Mouse (Mus musculus): ENCODE results near the gene Mr1. TPM values are rescaled to one million over a fixed set of nuclear protein-coding genes. Genes with fewer than 3 reads are reported as not detected.

Mr1 gene
- polyA plus RNA-seq, 1 experiment from 2014 or later, result 1.1 TPM

- Histone ChIP-seq H3K4me3 (replicated peaks; ENCODE audit: low read depth, low read length) (no peak overlapping the region), H3K9ac (replicated peaks; ENCODE audit: low read length) (no peak overlapping the region), H3K27me3 (ENCODE audit: control insufficient read depth, insufficient read depth, low read length) (no peaks in the 10 kb centered on the region), H3K4me1 (ENCODE audit: control insufficient read depth, insufficient read depth, low read length) (peaks cover 50% of the 10 kb centered on the region), H3K27ac (replicated peaks; ENCODE audit: low read depth, low read length) (peak overlapping the region; percentile 60), H3K9me3 (ENCODE audit: control insufficient read depth, low read length) (no peaks in the 10 kb centered on the region), H3K4me2 (ENCODE audit: low read length) (no peak overlapping the region), H3K36me3 (ENCODE audit: control insufficient read depth, insufficient read depth, low read length) (no peaks in the 10 kb centered on the region)
- peak; percentile 59 for DNase-seq
- WGBS, result 9% methylated on average over 7 of the region's 7 CpGs
- no peak for ATAC-seq (ENCODE audit: low FRiP score, low TSS enrichment)
Measured at GRCm38 (mm10) chr1:155086416-155086815, 60.2 kb downstream of the Mr1 start.

GRCm38 (mm10) chr1:155084839-155085238, 61.8 kb downstream of the Mr1 start:
- peaks cover 50% of the 10 kb centered on the region for H3K4me1 ChIP-seq (ENCODE audit: control insufficient read depth, insufficient read depth, low read length)
- DNase-seq, result no peak
- 43% methylated on average over 8 of the region's 8 CpGs for WGBS

GRCm38 (mm10) chr1:155083271-155084265, 63.0 kb downstream of the Mr1 start:
- H3K4me2 ChIP-seq (ENCODE audit: low read length), result peak overlapping the region; percentile 66
- H3K27ac ChIP-seq (replicated peaks; ENCODE audit: low read depth, low read length), result peak overlapping the region; percentile 99
- H3K36me3 ChIP-seq (ENCODE audit: control insufficient read depth, insufficient read depth, low read length), result no peaks in the 10 kb centered on the region
- H3K9me3 ChIP-seq (ENCODE audit: control insufficient read depth, low read length), result no peaks in the 10 kb centered on the region
- peak; percentile 97 for DNase-seq
- peaks cover 50% of the 10 kb centered on the region for H3K4me1 ChIP-seq (ENCODE audit: control insufficient read depth, insufficient read depth, low read length)
- no peaks in the 10 kb centered on the region for H3K27me3 ChIP-seq (ENCODE audit: control insufficient read depth, insufficient read depth, low read length)
- peak overlapping the region; percentile 68 for H3K9ac ChIP-seq (replicated peaks; ENCODE audit: low read length)
- 2% methylated on average over 74 of the region's 77 CpGs for WGBS
- peak; percentile 94 for ATAC-seq (ENCODE audit: low FRiP score, low TSS enrichment)
- peak overlapping the region; percentile 33 for H3K4me3 ChIP-seq (replicated peaks; ENCODE audit: low read depth, low read length)

More at GRCm38 (mm10) chr1:155084839-155085238, 61.8 kb downstream of the Mr1 start:
- Histone ChIP-seq H3K4me3 (replicated peaks; ENCODE audit: low read depth, low read length) (no peak overlapping the region), H3K9me3 (ENCODE audit: control insufficient read depth, low read length) (no peaks in the 10 kb centered on the region), H3K9ac (replicated peaks; ENCODE audit: low read length) (no peak overlapping the region), H3K27ac (replicated peaks; ENCODE audit: low read depth, low read length) (no peak overlapping the region; the same call in 1 of the 2 replicates), H3K36me3 (ENCODE audit: control insufficient read depth, insufficient read depth, low read length) (no peaks in the 10 kb centered on the region), H3K4me2 (ENCODE audit: low read length) (no peak overlapping the region), H3K27me3 (ENCODE audit: control insufficient read depth, insufficient read depth, low read length) (no peaks in the 10 kb centered on the region)
- ATAC-seq (ENCODE audit: low FRiP score, low TSS enrichment), result no peak

- Histone ChIP-seq H3K4me1 (ENCODE audit: control insufficient read depth, insufficient read depth, low read length) (peaks cover 50% of the 10 kb centered on the region), H3K27ac (replicated peaks; ENCODE audit: low read depth, low read length) (peak overlapping the region; percentile 99), H3K4me3 (replicated peaks; ENCODE audit: low read depth, low read length) (peak overlapping the region; percentile 33), H3K4me2 (ENCODE audit: low read length) (peak overlapping the region; percentile 66), H3K27me3 (ENCODE audit: control insufficient read depth, insufficient read depth, low read length) (no peaks in the 10 kb centered on the region), H3K9me3 (ENCODE audit: control insufficient read depth, low read length) (no peaks in the 10 kb centered on the region), H3K36me3 (ENCODE audit: control insufficient read depth, insufficient read depth, low read length) (no peaks in the 10 kb centered on the region), H3K9ac (replicated peaks; ENCODE audit: low read length) (peak overlapping the region; percentile 68)
- DNase-seq (peak; percentile 90), ATAC-seq (ENCODE audit: low FRiP score, low TSS enrichment) (no peak; the same call in 1 of the 2 replicates)
- under 1% methylated on average over 18 of the region's 18 CpGs for WGBS
Measured at GRCm38 (mm10) chr1:155082965-155083268, 63.7 kb downstream of the Mr1 start.

- ATAC-seq (ENCODE audit: low FRiP score, low TSS enrichment) (no peak), DNase-seq (peak; percentile 62)
- Histone ChIP-seq H3K9me3 (ENCODE audit: control insufficient read depth, low read length) (no peaks in the 10 kb centered on the region), H3K27me3 (ENCODE audit: control insufficient read depth, insufficient read depth, low read length) (no peaks in the 10 kb centered on the region), H3K9ac (replicated peaks; ENCODE audit: low read length) (peak overlapping the region; percentile 68), H3K4me3 (replicated peaks; ENCODE audit: low read depth, low read length) (peak overlapping the region; percentile 33), H3K4me1 (ENCODE audit: control insufficient read depth, insufficient read depth, low read length) (peaks cover 52% of the 10 kb centered on the region), H3K36me3 (ENCODE audit: control insufficient read depth, insufficient read depth, low read length) (no peaks in the 10 kb centered on the region), H3K27ac (replicated peaks; ENCODE audit: low read depth, low read length) (peak overlapping the region; percentile 99), H3K4me2 (ENCODE audit: low read length) (peak overlapping the region; percentile 66)
- WGBS, result 3% methylated on average over 11 of the region's 11 CpGs
Measured at GRCm38 (mm10) chr1:155082158-155082964, 64.3 kb downstream of the Mr1 start.

- H3K36me3 ChIP-seq (ENCODE audit: control insufficient read depth, insufficient read depth, low read length), result no peaks in the 10 kb centered on the region
- no peak for ATAC-seq (ENCODE audit: low FRiP score, low TSS enrichment)
- no peaks in the 10 kb centered on the region for H3K9me3 ChIP-seq (ENCODE audit: control insufficient read depth, low read length)
- peaks cover 36% of the 10 kb centered on the region for H3K4me1 ChIP-seq (ENCODE audit: control insufficient read depth, insufficient read depth, low read length)
- H3K4me2 ChIP-seq (ENCODE audit: low read length), result no peak overlapping the region
- H3K4me3 ChIP-seq (replicated peaks; ENCODE audit: low read depth, low read length), result no peak overlapping the region
- H3K27ac ChIP-seq (replicated peaks; ENCODE audit: low read depth, low read length), result no peak overlapping the region
- no peaks in the 10 kb centered on the region for H3K27me3 ChIP-seq (ENCODE audit: control insufficient read depth, insufficient read depth, low read length)
- 58% methylated on average over 3 of the region's 3 CpGs for WGBS
- H3K9ac ChIP-seq (replicated peaks; ENCODE audit: low read length), result no peak overlapping the region
- no peak for DNase-seq
Measured at GRCm38 (mm10) chr1:155077675-155078074, 68.9 kb downstream of the Mr1 start.

Other genes starting within 250 kb of the Mr1 start
- 13.4 TPM in 2 replicates for gene Ier5, start 47.2 kb downstream of the Mr1 start, polyA plus RNA-seq (2014; fragmentation: Nextera tagmentation; extraction: Ambion mirVana)
- gene Stx6, start 11.9 kb upstream of the Mr1 start, polyA plus RNA-seq (2014; fragmentation: Nextera tagmentation; extraction: Ambion mirVana), result 121 and 124 TPM in 2 replicates
- gene BC034090, start 97.6 kb upstream of the Mr1 start, polyA plus RNA-seq (2014; fragmentation: Nextera tagmentation; extraction: Ambion mirVana), result 3.4 and 3.5 TPM in 2 replicates

Measured in midbrain, embryonic 14.5 days (tissue).